Mouse (Mus musculus) testis, adult 10 weeks (tissue): Measurements from ENCODE around the gene Ttf1. TPM values are rescaled to one million over a fixed set of nuclear protein-coding genes. Genes with fewer than 3 reads are reported as not detected.

ENCODE experiments used
- polyA plus RNA-seq: library from polyadenylated mRNA; stranded (reverse); fragments of 350-450 nt; fragmentation: Illumina TruSeq; extraction: RNeasy Lipid Tissue Mini Kit (QIAGEN cat#74804); gene quantifications from one replicate; pipeline ENCODE4 v1.2.3, GENCODE M21; 2014; ENCODE audit warnings: low read depth, low replicate concordance

Ttf1 gene
- polyA plus RNA-seq: 17.7 TPM

DNA sequence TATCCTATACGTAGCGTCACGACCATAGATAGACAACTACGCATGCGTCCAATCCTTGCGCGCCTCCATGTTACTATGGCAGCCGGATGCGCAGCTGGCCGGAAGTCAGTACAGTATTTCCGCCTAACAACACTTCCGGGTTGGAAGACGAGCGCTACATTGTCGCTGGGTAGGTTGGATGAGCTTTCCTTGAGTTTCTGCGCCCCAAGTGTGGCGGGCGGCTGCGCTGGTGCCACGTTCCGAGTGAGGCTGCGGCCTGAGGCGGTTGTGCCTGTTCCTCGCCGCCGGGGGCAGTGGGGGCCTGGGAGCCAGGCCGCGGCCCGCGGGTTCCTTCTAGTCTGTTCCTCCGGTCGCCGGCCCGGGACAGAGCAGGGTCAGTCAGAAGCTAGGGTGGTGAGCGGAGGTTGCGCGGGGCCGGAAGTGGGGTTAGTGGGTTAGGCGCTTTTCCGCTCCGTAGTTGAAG, at the start of gene Ttf1:
Gene Ttf1 (plus strand): TSS at position 128 of the 463 bp plus-strand sequence.

DNA sequence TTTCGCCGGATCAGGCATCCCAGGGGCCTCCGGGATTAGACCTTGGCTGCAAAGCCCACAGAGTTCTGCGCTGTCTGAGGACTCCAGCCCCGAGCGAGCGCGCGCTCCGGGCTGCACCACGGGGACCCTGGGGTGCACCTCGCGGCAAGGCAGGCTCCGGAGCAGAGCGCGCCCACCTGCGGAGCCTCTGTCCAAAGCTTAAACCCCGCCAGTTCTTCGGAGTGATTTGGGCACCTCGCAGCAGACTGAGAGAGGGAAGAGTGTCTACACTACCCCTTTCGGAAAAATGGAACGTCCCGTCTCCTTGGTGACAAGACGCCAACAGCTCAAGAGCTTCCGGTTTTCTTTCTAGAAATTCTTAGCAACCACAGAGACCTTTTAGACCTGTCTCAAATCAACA, 5.1 kb upstream of the Ttf1 start, which contains the start of gene Cfap77:
Gene Cfap77 (minus strand): TSS at position 76 of the 400 bp plus-strand sequence.

DNA sequence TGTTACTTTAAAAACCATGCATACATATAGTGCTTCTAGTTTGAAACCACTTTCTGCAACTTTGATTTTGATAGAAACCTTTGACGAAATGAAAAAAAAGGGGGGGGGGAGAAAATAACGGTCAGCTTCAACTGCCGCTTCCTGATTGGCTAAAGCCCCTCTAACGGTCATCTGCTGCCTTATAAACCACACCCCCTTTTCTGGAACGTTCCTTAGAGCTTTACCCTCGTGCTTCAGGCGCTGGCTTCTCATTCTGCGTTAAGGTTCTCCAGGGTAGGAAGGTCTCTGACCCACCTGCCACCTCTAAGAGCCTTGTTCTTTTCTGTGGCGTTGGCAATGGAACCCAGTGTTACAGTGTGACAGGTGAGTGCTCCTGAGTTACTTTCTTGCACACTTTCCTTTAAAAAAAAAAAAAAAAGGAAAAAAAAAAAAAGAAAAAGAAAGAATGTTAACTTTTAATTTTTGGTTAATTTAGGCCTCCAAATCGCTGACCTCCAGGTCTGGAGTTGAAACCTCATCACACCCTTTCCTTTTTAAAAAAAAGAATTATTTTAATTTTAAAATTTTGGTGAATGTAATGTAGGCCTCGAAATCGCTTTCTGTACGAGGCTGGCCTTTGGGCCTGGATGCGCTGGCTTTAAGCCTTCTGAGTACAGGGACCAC, 64.0 kb downstream of the Ttf1 start, which contains the start of gene Setx:
Gene Setx (plus strand): TSS at position 275 of the 663 bp plus-strand sequence.

Other genes starting within 250 kb of the Ttf1 start
- 17.5 TPM for gene Gtf3c4, start 219.9 kb upstream of the Ttf1 start, polyA plus RNA-seq
- 7.6 TPM for gene Ddx31, start 219.9 kb upstream of the Ttf1 start, polyA plus RNA-seq
- gene Barhl1, start 143.6 kb upstream of the Ttf1 start, polyA plus RNA-seq: not detected
- gene Cfap77, start 5.2 kb upstream of the Ttf1 start, polyA plus RNA-seq: 11.5 TPM
- 829 TPM for gene Setx, start 63.9 kb downstream of the Ttf1 start, polyA plus RNA-seq
- not detected for gene Ntng2, start 192.7 kb downstream of the Ttf1 start, polyA plus RNA-seq